Mouse (Mus musculus): ENCODE measurements around the gene Fxyd1.

- no peak for TF ChIP-seq CTCF (IDR thresholded peaks at IDR 0.05)
- TF ChIP-seq EP300 (IDR thresholded peaks at IDR 0.05; ENCODE audit: insufficient read depth, low read depth, low read length), result no peak
- TF ChIP-seq POLR2A (IDR thresholded peaks at IDR 0.05; ENCODE audit: insufficient read depth, low read depth, low read length), result peak; percentile 68
These were observed 15.2 kb downstream of the Fxyd1 start for GRCm38 (mm10) chr7:31041662-31042315.
